Mouse (Mus musculus) intestine, postnatal 0 days (tissue): ENCODE data around the gene Lbh. TPM values are rescaled to one million over a fixed set of nuclear protein-coding genes. Genes with fewer than 3 reads are reported as not detected.

ENCODE experiments used
- ATAC-seq: fragments of 200-750 bp; cut with Nextera tagmentation; 2 replicates; pipeline ENCODE4 v1.8.0; 2017; ENCODE audit warnings: mild to moderate bottlenecking, moderate TSS enrichment, moderate library complexity
- H3K27ac ChIP-seq: fragments of 300-500 bp; sonication (generic); 2 replicates; pipeline ENCODE4 v1.5.1; 2014; ENCODE audit warnings: mild to moderate bottlenecking, low read depth, low read length, moderate library complexity
- H3K27me3 ChIP-seq: fragments of 300-500 bp; sonication (generic); replicated peaks from 2 replicates; pipeline ENCODE4 v1.6.1; 2014; ENCODE audit warnings: low read length, mixed read lengths; ENCODE audit not compliant: control insufficient read depth, insufficient read depth
- H3K36me3 ChIP-seq: fragments of 300-500 bp; sonication (generic); 2 replicates; pipeline ENCODE4 v1.6.1; 2014; ENCODE audit warnings: mild to moderate bottlenecking, moderate library complexity; ENCODE audit not compliant: control insufficient read depth, insufficient read depth
- H3K4me1 ChIP-seq: fragments of 300-500 bp; sonication (generic); replicated peaks from 2 replicates; pipeline ENCODE4 v1.6.1; 2014; ENCODE audit warnings: antibody characterized with exemption, low read length, mixed read lengths; ENCODE audit not compliant: control insufficient read depth, insufficient read depth
- H3K4me2 ChIP-seq: fragments of 300-500 bp; sonication (generic); replicated peaks from 2 replicates; pipeline ENCODE4 v1.6.1; 2014; ENCODE audit warnings: low read depth, mild to moderate bottlenecking, moderate library complexity
- H3K4me3 ChIP-seq: fragments of 300-500 bp; sonication (generic); 2 replicates; pipeline ENCODE4 v1.5.1; 2014; ENCODE audit warnings: low read depth, low read length
- H3K9ac ChIP-seq: fragments of 300-500 bp; sonication (generic); 2 replicates; pipeline ENCODE4 v1.6.1; 2014; ENCODE audit warnings: mild to moderate bottlenecking, low read depth, low read length
- H3K9me3 ChIP-seq: fragments of 300-500 bp; sonication (generic); 2 replicates; pipeline ENCODE4 v1.6.1; 2016; ENCODE audit warnings: mixed run types; ENCODE audit not compliant: control insufficient read depth
- CTCF ChIP-seq: sonication (generic); IDR thresholded peaks from 2 replicates; pipeline ENCODE4 v1.5.1; 2016; ENCODE audit warnings: low read depth, mild to moderate bottlenecking, control low read depth, antibody characterized with exemption, moderate library complexity
- WGBS: fragments of 180-500 bp; shearing (Covaris S2); extraction: QIAGEN DNeasy Blood & Tissue Kit; methylation state at CpG from one replicate; pipeline ENCODE4 v1.1.7; 2014; 5-methylcytosine and 5-hydroxymethylcytosine counted together
- polyA plus RNA-seq: library from polyadenylated mRNA; unstranded; fragments of >200 nt; fragmentation: Nextera tagmentation; extraction: Ambion mirVana; gene quantifications from 2 replicates; pipeline ENCODE4 v1.2.1, GENCODE M21; 2015

The Lbh gene
- polyA plus RNA-seq, 1 experiment from 2014 or later = 11.1 TPM

- H3K9ac ChIP-seq = peak overlapping the region; percentile 11; the same call in 1 of the 2 replicates
- ATAC-seq = no peak
- no peak overlapping the region for H3K4me3 ChIP-seq
Observed at GRCm38 (mm10) chr17:72934146-72934545, 16.0 kb downstream of the Lbh start.

GRCm38 (mm10) chr17:72934653-72935052, 16.5 kb downstream of the Lbh start:
- Histone ChIP-seq H3K4me1 (peaks cover 41% of the 10 kb centered on the region), H3K27me3 (no peaks in the 10 kb centered on the region), H3K9ac (no peak overlapping the region), H3K4me3 (no peak overlapping the region), H3K36me3 (peaks cover 18% of the 10 kb centered on the region), H3K9me3 (no peaks in the 10 kb centered on the region), H3K27ac (peak overlapping the region; percentile 60; the same call in 1 of the 2 replicates), H3K4me2 (no peak overlapping the region)
- ATAC-seq = no peak
- WGBS = 53% methylated on average over 3 of the region's 3 CpGs
- TF ChIP-seq CTCF = no peak

More at GRCm38 (mm10) chr17:72934146-72934545, 16.0 kb downstream of the Lbh start:
- Histone ChIP-seq H3K27ac (peak overlapping the region; percentile 30), H3K4me1 (peaks cover 41% of the 10 kb centered on the region), H3K9me3 (no peaks in the 10 kb centered on the region), H3K27me3 (no peaks in the 10 kb centered on the region), H3K4me2 (peak overlapping the region; percentile 24; the same call in 1 of the 2 replicates), H3K36me3 (peaks cover 13% of the 10 kb centered on the region; the same call in 1 of the 2 replicates)
- WGBS = 71% methylated on average over 2 of the region's 2 CpGs
- no peak for TF ChIP-seq CTCF

- Histone ChIP-seq H3K27ac (peak overlapping the region; percentile 60), H3K4me2 (no peak overlapping the region)
- peak; percentile 26; the same call in 1 of the 2 replicates for ATAC-seq
Observed at GRCm38 (mm10) chr17:72935921-72936320, 17.8 kb downstream of the Lbh start.

DNA sequence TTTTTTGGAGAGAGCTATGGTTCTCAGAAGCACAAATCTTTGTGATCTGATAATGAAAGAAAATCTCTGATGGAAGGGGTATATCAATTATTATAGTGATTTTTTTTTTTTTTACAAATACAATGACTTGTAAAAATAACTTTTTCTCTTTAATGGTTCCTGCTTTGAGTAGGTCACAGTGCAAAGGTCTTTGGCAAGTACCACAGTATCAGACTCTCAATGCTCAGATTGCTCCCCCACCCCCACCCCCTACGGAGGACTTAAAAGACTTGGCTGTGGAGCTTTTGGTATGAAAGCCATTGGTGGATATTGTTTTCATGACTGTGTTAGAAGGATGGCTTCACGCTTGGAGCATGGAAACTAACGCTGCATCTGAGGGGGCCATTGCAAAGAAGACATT, 18.2 kb downstream of the Lbh start:
- H3K9ac ChIP-seq = no peak overlapping the region
- no peak for TF ChIP-seq CTCF
- 72% methylated on average over 3 of the region's 3 CpGs for WGBS

More at GRCm38 (mm10) chr17:72935921-72936320, 17.8 kb downstream of the Lbh start:
- Histone ChIP-seq H3K9ac (no peak overlapping the region), H3K9me3 (no peaks in the 10 kb centered on the region), H3K4me1 (peaks cover 41% of the 10 kb centered on the region), H3K4me3 (no peak overlapping the region), H3K36me3 (peaks cover 25% of the 10 kb centered on the region), H3K27me3 (no peaks in the 10 kb centered on the region)
- TF ChIP-seq CTCF = no peak
- 30% methylated on average over 7 of the region's 7 CpGs for WGBS

DNA sequence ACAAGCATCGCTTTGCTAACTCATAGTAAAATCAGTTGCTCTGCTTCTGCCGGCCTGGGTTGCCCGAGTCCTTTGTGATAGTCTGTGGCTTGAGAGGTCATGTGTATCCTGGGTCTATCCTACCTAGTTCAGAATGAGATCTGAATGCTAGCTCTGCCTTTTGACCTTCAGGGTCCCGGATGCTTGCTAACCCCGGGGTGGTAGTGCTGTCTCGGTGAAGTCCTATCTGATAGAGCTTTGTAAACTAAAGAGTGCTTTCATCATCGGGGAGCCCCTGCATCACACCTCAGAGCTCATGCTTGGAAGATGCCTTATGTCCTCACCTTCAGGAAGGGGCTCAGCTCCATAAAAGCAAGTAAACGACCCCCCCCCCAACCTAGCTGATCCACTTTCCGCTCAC, 19.1 kb downstream of the Lbh start:
- H3K9me3 ChIP-seq = no peaks in the 10 kb centered on the region
- H3K9ac ChIP-seq = no peak overlapping the region
- H3K36me3 ChIP-seq = peaks cover 29% of the 10 kb centered on the region
- no peaks in the 10 kb centered on the region for H3K27me3 ChIP-seq
- WGBS = 56% methylated on average over 9 of the region's 9 CpGs
- no peak for ATAC-seq
- peaks cover 41% of the 10 kb centered on the region for H3K4me1 ChIP-seq
- no peak for TF ChIP-seq CTCF
- no peak overlapping the region for H3K4me3 ChIP-seq
- H3K4me2 ChIP-seq = no peak overlapping the region
- peak overlapping the region; percentile 75; the same call in 1 of the 2 replicates for H3K27ac ChIP-seq

More for the DNA sequence above, 18.2 kb downstream of the Lbh start:
- no peak overlapping the region for H3K4me3 ChIP-seq
- H3K27me3 ChIP-seq = no peaks in the 10 kb centered on the region
- no peak overlapping the region for H3K4me2 ChIP-seq
- peak; percentile 37; the same call in 1 of the 2 replicates for ATAC-seq
- H3K9me3 ChIP-seq = no peaks in the 10 kb centered on the region
- H3K27ac ChIP-seq = peak overlapping the region; percentile 60
- H3K36me3 ChIP-seq = peaks cover 29% of the 10 kb centered on the region
- H3K4me1 ChIP-seq = peaks cover 41% of the 10 kb centered on the region

GRCm38 (mm10) chr17:72938026-72938795, 20.1 kb downstream of the Lbh start:
- peak overlapping the region; percentile 23; the same call in 1 of the 2 replicates for H3K9ac ChIP-seq
- peak; percentile 73 for ATAC-seq
- peaks cover 29% of the 10 kb centered on the region for H3K36me3 ChIP-seq
- H3K4me2 ChIP-seq = 0 out of 2 replicates have a peak overlapping the region, but pooled peaks have one; percentile 6
- TF ChIP-seq CTCF = no peak
- no peak overlapping the region for H3K4me3 ChIP-seq
- H3K4me1 ChIP-seq = peaks cover 41% of the 10 kb centered on the region
- no peaks in the 10 kb centered on the region for H3K9me3 ChIP-seq
- no peaks in the 10 kb centered on the region for H3K27me3 ChIP-seq
- peak overlapping the region; percentile 75 for H3K27ac ChIP-seq
- 47% methylated on average over 11 of the region's 11 CpGs for WGBS
